Mouse (Mus musculus): ENCODE data around the gene Ablim1.
A peak's percentile ranks its signal among the peaks of the same experiment; 100 is the strongest.

The Ablim1 gene

GRCm38 (mm10) chr19:57343860-57344259 lies 29.1 kb upstream of the Ablim1 start:
- no peak for DNase-seq (ENCODE audit: low read depth, low spot score)

- no peak for DNase-seq (ENCODE audit: low read depth, low spot score)
Measured at GRCm38 (mm10) chr19:57340900-57341742, 26.4 kb upstream of the Ablim1 start.

GRCm38 (mm10) chr19:57339281-57339864 lies 24.7 kb upstream of the Ablim1 start:
- DNase-seq (ENCODE audit: low read depth, low spot score), result no peak

GRCm38 (mm10) chr19:57335135-57335534 lies 20.4 kb upstream of the Ablim1 start:
- no peak for DNase-seq (ENCODE audit: low read depth, low spot score)

- no peak for DNase-seq (ENCODE audit: low read depth, low spot score)
Measured at GRCm38 (mm10) chr19:57333356-57333755, 18.6 kb upstream of the Ablim1 start.

- no peak for DNase-seq (ENCODE audit: low read depth, low spot score)
Measured at GRCm38 (mm10) chr19:57331237-57331636, 16.5 kb upstream of the Ablim1 start.

- DNase-seq (ENCODE audit: low read depth, low spot score), result no peak
Measured at GRCm38 (mm10) chr19:57330309-57330708, 15.6 kb upstream of the Ablim1 start.

GRCm38 (mm10) chr19:57328792-57329191 lies 14.1 kb upstream of the Ablim1 start:
- no peak for DNase-seq (ENCODE audit: low read depth, low spot score)

GRCm38 (mm10) chr19:57328269-57328668 lies 13.6 kb upstream of the Ablim1 start:
- no peak for DNase-seq (ENCODE audit: low read depth, low spot score)

GRCm38 (mm10) chr19:57327679-57328078 lies 13.0 kb upstream of the Ablim1 start:
- DNase-seq (ENCODE audit: low read depth, low spot score), result no peak

GRCm38 (mm10) chr19:57325748-57326300 lies 11.1 kb upstream of the Ablim1 start:
- DNase-seq (ENCODE audit: low read depth, low spot score), result peak; percentile 63

GRCm38 (mm10) chr19:57323087-57323486 lies 8.4 kb upstream of the Ablim1 start:
- no peak for DNase-seq (ENCODE audit: low read depth, low spot score)

GRCm38 (mm10) chr19:57322491-57322890 lies 7.8 kb upstream of the Ablim1 start:
- DNase-seq (ENCODE audit: low read depth, low spot score), result no peak

- no peak for DNase-seq (ENCODE audit: low read depth, low spot score)
Measured at GRCm38 (mm10) chr19:57321839-57322238, 7.1 kb upstream of the Ablim1 start.

- no peak for DNase-seq (ENCODE audit: low read depth, low spot score)
Measured at GRCm38 (mm10) chr19:57320656-57321382, 6.1 kb upstream of the Ablim1 start.

- DNase-seq (ENCODE audit: low read depth, low spot score), result no peak
Measured at GRCm38 (mm10) chr19:57316597-57316996, 1.9 kb upstream of the Ablim1 start.

- no peak for DNase-seq (ENCODE audit: low read depth, low spot score)
Measured at GRCm38 (mm10) chr19:57315013-57315565, 370 bp upstream of the Ablim1 start.

GRCm38 (mm10) chr19:57313891-57314345 lies 801 bp downstream of the Ablim1 start:
- DNase-seq (ENCODE audit: low read depth, low spot score), result peak; percentile 48

- no peak for DNase-seq (ENCODE audit: low read depth, low spot score)
Measured at GRCm38 (mm10) chr19:57313226-57313625, 1.5 kb downstream of the Ablim1 start.

- no peak for DNase-seq (ENCODE audit: low read depth, low spot score)
Measured at GRCm38 (mm10) chr19:57309980-57310379, 4.7 kb downstream of the Ablim1 start.

- DNase-seq (ENCODE audit: low read depth, low spot score), result no peak
Measured at GRCm38 (mm10) chr19:57306601-57307000, 8.1 kb downstream of the Ablim1 start.

GRCm38 (mm10) chr19:57305972-57306371 lies 8.7 kb downstream of the Ablim1 start:
- no peak for DNase-seq (ENCODE audit: low read depth, low spot score)
